Mouse (Mus musculus) erythroblast, adult 5-6 weeks (primary cell): ENCODE data around the gene Nub1. TPM values are rescaled to one million over a fixed set of nuclear protein-coding genes. Genes with fewer than 3 reads are reported as not detected.

Source experiments
- ATAC-seq: replicated peaks from 2 replicates; pipeline ENCODE4 v1.8.0; 2016; ENCODE audit warnings: moderate number of reproducible peaks, mild to moderate bottlenecking, moderate TSS enrichment, inconsistent platforms; ENCODE audit not compliant: poor library complexity, low FRiP score, severe bottlenecking
- total RNA-seq, 2 experiments: library from RNA; stranded (forward) in 1 of 2; stranded (reverse) in 1 of 2; fragments of 150-400 nt in 1 of 2; fragments of 200-764, 138-1000 nt in 1 of 2; gene quantifications; 2 replicates each; pipeline versions ENCODE4 v1.2.3 to v1.2.4; 2015 to 2017; ENCODE audit warnings: low replicate concordance in 2 of 2

Nub1 gene
- total RNA-seq, 2 experiments from 2014 or later, result 17.7 to 41.7 TPM

DNA sequence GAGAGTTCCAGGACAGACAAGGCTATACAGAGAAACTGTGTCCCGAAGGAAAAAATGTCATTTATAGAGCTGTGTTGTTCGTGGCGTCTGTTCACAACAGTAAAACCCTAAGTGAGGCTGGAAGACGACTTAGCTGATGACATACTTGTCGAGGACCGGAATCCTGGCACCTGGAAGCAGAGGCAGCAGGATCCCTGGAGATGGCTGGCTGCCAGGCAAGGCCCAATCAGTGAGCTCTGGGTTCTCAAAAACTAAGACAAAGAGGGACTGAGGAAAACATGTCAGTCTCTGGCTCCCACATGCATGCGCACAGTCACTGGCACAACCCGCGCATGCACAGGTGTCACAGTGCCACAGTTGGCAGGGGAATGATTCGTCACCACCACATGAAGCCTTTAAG is 52.3 kb downstream of the Nub1 start:
- ATAC-seq, result no peak

DNA sequence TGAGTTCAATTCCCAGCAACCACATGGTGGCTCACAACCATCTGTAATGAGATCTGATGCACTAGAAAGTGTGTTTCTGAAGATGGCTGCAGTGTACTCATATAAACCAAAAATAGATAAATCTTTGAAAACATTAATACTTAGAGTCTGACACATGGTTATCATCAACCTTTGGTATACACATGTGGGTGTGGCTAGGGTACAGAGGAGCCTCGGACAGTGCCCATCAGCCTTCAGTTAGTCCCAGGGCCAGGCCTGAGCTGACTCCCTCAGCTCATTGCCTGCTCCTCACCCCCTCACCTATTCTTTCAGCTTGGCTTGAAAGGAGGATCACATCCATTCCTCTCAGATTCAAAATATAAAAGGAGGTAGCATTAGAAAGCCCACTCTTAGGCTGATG is 53.2 kb downstream of the Nub1 start:
- no peak for ATAC-seq

DNA sequence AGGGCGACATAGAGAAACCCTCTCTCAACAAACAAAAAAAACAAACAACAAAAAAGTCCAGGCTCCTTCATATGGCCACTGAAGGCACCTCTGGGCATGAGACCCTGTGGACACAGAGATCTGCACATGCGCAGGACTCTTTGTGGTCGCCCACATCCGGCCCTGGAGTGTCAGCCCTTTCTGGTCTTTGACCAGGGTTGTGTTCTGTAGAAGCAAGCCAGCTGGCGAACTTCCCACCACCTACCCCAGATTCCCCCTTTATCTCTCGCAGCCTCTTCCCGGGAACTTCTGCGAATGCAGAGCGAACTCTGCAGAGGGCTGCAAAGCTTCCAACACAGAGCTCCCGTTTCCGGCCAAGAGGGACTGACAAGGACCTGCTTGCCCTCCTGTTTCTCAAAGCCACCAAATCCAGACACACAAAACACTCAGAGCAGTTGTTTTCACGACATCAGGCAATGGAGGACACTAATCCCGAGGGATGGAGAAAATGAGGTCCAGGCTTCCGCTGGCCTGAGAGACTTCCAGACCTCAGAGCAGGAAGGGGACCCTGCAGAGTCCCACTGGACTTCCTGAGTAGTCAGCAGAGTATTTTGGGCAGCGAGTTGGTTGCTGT is 53.9 kb downstream of the Nub1 start:
- no peak for ATAC-seq

DNA sequence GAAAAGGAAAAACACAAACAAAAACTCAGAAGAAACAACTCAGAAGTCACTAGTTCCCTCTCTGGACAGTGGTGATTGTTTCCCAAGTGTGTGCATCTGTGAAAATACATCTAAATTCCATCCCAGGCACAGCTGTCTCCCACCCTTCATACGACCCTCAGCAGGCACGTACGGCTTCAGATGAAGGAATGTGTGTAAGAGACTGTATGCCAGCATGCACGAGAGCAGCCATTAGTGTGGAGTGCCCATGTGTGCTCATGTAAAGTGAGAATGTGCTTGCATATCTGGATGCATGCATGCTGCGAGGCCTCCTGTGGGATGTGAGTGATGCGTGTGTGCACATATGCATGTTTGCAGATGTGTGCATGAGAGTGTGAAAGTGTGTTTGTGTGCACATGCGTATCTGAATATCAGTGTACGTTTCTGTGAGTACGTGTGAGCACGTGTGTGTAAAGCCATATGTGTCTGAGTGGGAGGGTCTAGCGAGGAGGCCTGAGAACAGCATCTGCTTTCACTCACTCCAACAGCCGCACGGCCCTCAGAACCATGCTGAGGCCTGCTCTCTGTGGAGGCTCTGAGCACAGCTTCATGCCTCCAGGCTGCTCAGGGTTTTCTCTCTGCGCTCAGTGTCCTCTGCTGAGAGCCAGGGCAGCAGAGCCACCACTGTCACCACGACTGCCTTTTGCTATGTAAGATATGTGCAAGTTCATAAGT is 56.0 kb downstream of the Nub1 start:
- ATAC-seq, result no peak

DNA sequence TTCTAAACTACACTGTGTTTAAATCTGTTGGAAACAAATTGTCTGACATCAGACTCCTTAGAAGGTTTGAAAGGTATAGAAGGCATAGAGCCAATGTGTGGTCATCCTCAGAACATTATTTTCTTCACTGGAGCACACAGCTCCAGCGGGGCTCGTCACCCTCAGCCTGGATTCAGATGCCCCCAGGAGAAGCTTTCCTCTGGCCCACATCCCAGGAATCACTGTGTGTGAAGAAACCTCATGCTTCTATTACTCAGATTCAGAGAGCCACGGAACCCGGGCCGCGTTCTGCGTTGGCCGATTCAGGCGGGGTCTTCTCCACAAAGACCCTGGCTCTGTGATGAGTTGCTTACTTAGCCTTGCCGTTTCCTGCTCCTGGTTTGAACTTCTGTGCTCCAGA is 58.6 kb downstream of the Nub1 start:
- no peak for ATAC-seq

DNA sequence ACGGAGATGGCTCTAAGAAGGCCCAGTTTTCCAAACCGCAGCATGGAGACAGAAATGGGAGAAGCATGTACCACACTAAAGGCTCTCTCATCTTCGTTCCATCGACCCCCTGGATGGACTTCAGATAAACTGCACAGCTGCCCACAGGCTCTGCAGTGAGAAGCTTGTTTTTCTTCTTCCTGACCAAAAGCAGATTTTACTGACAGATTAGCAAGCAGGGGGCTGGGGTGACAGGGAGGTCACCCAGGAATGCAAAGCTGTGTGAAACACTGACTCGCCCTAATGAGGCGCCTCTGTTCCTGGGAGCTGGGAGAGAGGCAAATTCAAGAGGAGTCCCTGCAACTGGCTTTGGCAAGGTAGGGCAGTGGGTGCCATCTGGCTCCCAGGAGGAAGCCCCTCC is 62.2 kb downstream of the Nub1 start:
- ATAC-seq, result no peak

- no peak for ATAC-seq
Measured at GRCm38 (mm10) chr5:24749731-24750130, 64.4 kb downstream of the Nub1 start.

GRCm38 (mm10) chr5:24750321-24751304 is 65.3 kb downstream of the Nub1 start:
- ATAC-seq, result peak; percentile 63

- no peak for ATAC-seq
Measured at GRCm38 (mm10) chr5:24751305-24752174, 66.2 kb downstream of the Nub1 start.

DNA sequence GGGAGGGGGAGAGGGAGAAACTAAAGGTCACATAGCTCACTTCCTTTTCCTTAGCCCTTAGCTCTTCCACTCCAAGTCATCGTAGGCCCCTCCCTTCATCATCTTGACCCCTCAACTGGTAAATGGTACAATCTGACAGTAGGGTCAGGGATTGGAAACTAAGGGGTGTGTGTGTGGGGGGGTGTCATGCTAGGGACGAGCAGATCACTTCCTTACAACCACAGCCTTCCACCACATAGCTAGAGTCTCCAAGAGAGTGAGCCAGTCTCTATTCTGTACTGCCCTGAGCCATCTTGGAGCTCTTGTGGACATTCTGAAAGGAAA is 66.8 kb downstream of the Nub1 start:
- no peak for ATAC-seq

DNA sequence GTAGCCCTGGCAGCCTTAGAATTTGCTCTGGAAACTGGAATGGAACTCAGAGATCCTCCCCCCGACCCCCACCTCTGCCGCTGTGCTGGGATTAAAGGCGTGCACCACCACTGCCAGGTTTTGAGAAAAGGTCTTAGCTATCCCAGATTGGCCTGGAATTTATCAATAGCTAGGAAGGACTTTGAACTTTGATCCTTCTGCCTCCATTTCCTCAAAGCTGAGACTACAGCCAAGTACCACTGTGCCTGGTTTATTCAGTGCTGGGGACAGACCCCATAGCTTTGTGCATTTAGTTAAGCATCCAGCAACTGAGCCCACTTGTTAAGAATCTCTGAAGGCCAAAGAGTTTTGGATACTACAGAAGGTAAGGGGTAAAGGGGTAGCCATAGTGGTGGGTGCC is 71.6 kb downstream of the Nub1 start:
- no peak for ATAC-seq

GRCm38 (mm10) chr5:24757816-24758215 is 72.5 kb downstream of the Nub1 start, which contains the start of gene Crygn:
Crygn (minus strand) TSS chr5:24758008.
- ATAC-seq, result no peak

Other genes with a start within 250 kb of the Nub1 start
- gene Fastk, start 240.2 kb upstream of the Nub1 start, total RNA-seq (2015; ENCODE audit: low replicate concordance), result 9.2 and 25.1 TPM in 2 replicates
- 4.3 and 9.1 TPM in 2 replicates for gene Fastk, start 240.2 kb upstream of the Nub1 start, total RNA-seq (2017; ENCODE audit: low replicate concordance)
- 2.9 and 3.7 TPM in 2 replicates for gene Tmub1, start 237.7 kb upstream of the Nub1 start, total RNA-seq (2015; ENCODE audit: low replicate concordance)
- gene Tmub1, start 237.7 kb upstream of the Nub1 start, total RNA-seq (2017; ENCODE audit: low replicate concordance), result 2.0 and 4.3 TPM in 2 replicates
- gene Agap3, start 233.4 kb upstream of the Nub1 start, total RNA-seq (2015; ENCODE audit: low replicate concordance), result 1.0 and 3.5 TPM in 2 replicates
- gene Agap3, start 233.4 kb upstream of the Nub1 start, total RNA-seq (2017; ENCODE audit: low replicate concordance), result 10.5 and 14.5 TPM in 2 replicates
- not detected in 2 replicates for gene Gbx1, start 158.3 kb upstream of the Nub1 start, total RNA-seq (2015; ENCODE audit: low replicate concordance)
- not detected in 2 replicates for gene Gbx1, start 158.3 kb upstream of the Nub1 start, total RNA-seq (2017; ENCODE audit: low replicate concordance)
- gene Asb10, start 144.6 kb upstream of the Nub1 start, total RNA-seq (2015; ENCODE audit: low replicate concordance), result not detected in 2 replicates
- 0.14 TPM in 1 of 2 replicates, not detected in the other for gene Asb10, start 144.6 kb upstream of the Nub1 start, total RNA-seq (2017; ENCODE audit: low replicate concordance)
- gene 4931409K22Rik, start 128.7 kb upstream of the Nub1 start, total RNA-seq (2015; ENCODE audit: low replicate concordance), result not detected in 2 replicates
- not detected in 2 replicates for gene 4931409K22Rik, start 128.7 kb upstream of the Nub1 start, total RNA-seq (2017; ENCODE audit: low replicate concordance)
- gene Abcf2, start 108.1 kb upstream of the Nub1 start, total RNA-seq (2015; ENCODE audit: low replicate concordance), result 7.1 and 9.8 TPM in 2 replicates
- 17.4 and 22.3 TPM in 2 replicates for gene Abcf2, start 108.1 kb upstream of the Nub1 start, total RNA-seq (2017; ENCODE audit: low replicate concordance)
- gene Chpf2, start 98.8 kb upstream of the Nub1 start, total RNA-seq (2015; ENCODE audit: low replicate concordance), result 0.96 and 1.3 TPM in 2 replicates
- gene Chpf2, start 98.8 kb upstream of the Nub1 start, total RNA-seq (2017; ENCODE audit: low replicate concordance), result 1.6 and 3.6 TPM in 2 replicates
- gene Smarcd3, start 61.1 kb upstream of the Nub1 start, total RNA-seq (2015; ENCODE audit: low replicate concordance), result not detected in 2 replicates
- 0.42 TPM in 1 of 2 replicates, not detected in the other for gene Smarcd3, start 61.1 kb upstream of the Nub1 start, total RNA-seq (2017; ENCODE audit: low replicate concordance)
- not detected in 2 replicates for gene Wdr86, start 45.2 kb downstream of the Nub1 start, total RNA-seq (2015; ENCODE audit: low replicate concordance)
- not detected in 2 replicates for gene Wdr86, start 45.2 kb downstream of the Nub1 start, total RNA-seq (2017; ENCODE audit: low replicate concordance)
- gene Crygn, start 72.5 kb downstream of the Nub1 start, total RNA-seq (2015; ENCODE audit: low replicate concordance), result not detected in 2 replicates
- gene Crygn, start 72.5 kb downstream of the Nub1 start, total RNA-seq (2017; ENCODE audit: low replicate concordance), result not detected in 2 replicates
- 41.8 and 47.7 TPM in 2 replicates for gene Rheb, start 157.1 kb downstream of the Nub1 start, total RNA-seq (2015; ENCODE audit: low replicate concordance)
- gene Rheb, start 157.1 kb downstream of the Nub1 start, total RNA-seq (2017; ENCODE audit: low replicate concordance), result 13.9 and 33.6 TPM in 2 replicates